Comparison of ENCODE assay signal across 25 mouse cellular contexts in the genomic region with DNA sequence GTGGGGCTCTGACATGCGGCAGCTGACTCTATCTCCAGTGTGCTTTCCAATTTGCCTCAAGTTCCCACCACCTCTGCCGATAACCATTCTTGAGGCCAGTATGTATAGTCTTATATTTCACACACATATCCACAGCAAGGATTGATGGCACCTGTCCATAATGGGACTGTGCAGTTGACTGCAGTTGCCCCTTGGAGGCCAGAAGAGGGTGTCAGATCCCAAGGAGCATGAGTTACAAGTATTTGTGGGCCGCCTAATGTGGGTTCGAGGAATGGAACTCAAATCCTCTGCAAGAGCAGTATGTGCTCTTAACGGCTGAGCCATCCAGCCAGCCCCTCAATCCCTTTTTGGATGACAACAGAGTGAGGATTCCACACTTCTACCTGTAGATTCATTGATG.
DNase-seq lines count a peak whose midpoint lies in the region; ATAC-seq and TF ChIP-seq lines count a peak whose summit lies in the region.
"Had no signal": no experiment of that assay in that cellular context is flagged by ENCODE, and none has a peak within 500 bp of the region (broad histone marks: within the 10 kb centered on the region; RNA-seq: fewer than 3 reads in every experiment).

No protein-coding gene starts in this region.

- H3K27me3 ChIP-seq in intestine, postnatal 0 days (replicated peaks; ENCODE audit: control insufficient read depth, insufficient read depth, low read length) = no peaks in the 10 kb centered on the region
- no peaks in the 10 kb centered on the region for H3K27me3 ChIP-seq in intestine, embryonic 16.5 days (replicated peaks; ENCODE audit: control insufficient read depth, insufficient read depth, low read length)
- no peaks in the 10 kb centered on the region for H3K27me3 ChIP-seq in liver, postnatal 0 days (ENCODE audit: insufficient read depth, low read length)
- no peaks in the 10 kb centered on the region; the same call in 1 of the 2 replicates for H3K27me3 ChIP-seq in liver, embryonic 12.5 days (replicated peaks)
- no peaks in the 10 kb centered on the region for H3K27me3 ChIP-seq in midbrain, postnatal 0 days (ENCODE audit: insufficient read depth, low read length)
- no peaks in the 10 kb centered on the region for H3K27me3 ChIP-seq in midbrain, embryonic 14.5 days (ENCODE audit: control insufficient read depth, insufficient read depth, low read length)
- H3K27me3 ChIP-seq in stomach, postnatal 0 days (ENCODE audit: control insufficient read depth, insufficient read depth, low read length) = no peaks in the 10 kb centered on the region
- H3K27me3 ChIP-seq in forebrain, embryonic 14.5 days (replicated peaks; ENCODE audit: control insufficient read depth, insufficient read depth, low read length) = no peaks in the 10 kb centered on the region
- H3K27me3 ChIP-seq: forebrain, embryonic 13.5 days; hindbrain, embryonic 13.5 days had no signal

- H3K9me3 ChIP-seq in intestine, postnatal 0 days (ENCODE audit: control insufficient read depth) = no peaks in the 10 kb centered on the region
- no peaks in the 10 kb centered on the region for H3K9me3 ChIP-seq in intestine, embryonic 16.5 days (ENCODE audit: control insufficient read depth, low read length)
- H3K9me3 ChIP-seq in liver, postnatal 0 days (ENCODE audit: low read length) = no peaks in the 10 kb centered on the region
- no peaks in the 10 kb centered on the region for H3K9me3 ChIP-seq in liver, embryonic 12.5 days (replicated peaks)
- no peaks in the 10 kb centered on the region for H3K9me3 ChIP-seq in midbrain, postnatal 0 days (ENCODE audit: low read length)
- no peaks in the 10 kb centered on the region for H3K9me3 ChIP-seq in midbrain, embryonic 14.5 days (ENCODE audit: control insufficient read depth, low read length)
- no peaks in the 10 kb centered on the region for H3K9me3 ChIP-seq in stomach, postnatal 0 days (ENCODE audit: control insufficient read depth, low read length)
- H3K9me3 ChIP-seq in forebrain, embryonic 14.5 days (replicated peaks; ENCODE audit: control insufficient read depth, low read length) = no peaks in the 10 kb centered on the region
- H3K9me3 ChIP-seq: forebrain, embryonic 10.5 days; forebrain, embryonic 13.5 days; hindbrain, embryonic 10.5 days; hindbrain, embryonic 13.5 days had no signal

- ATAC-seq in intestine, postnatal 0 days = no peak
- ATAC-seq in intestine, embryonic 16.5 days = no peak
- no peak for ATAC-seq in liver, postnatal 0 days
- ATAC-seq in liver, embryonic 12.5 days = no peak
- ATAC-seq in midbrain, postnatal 0 days (ENCODE audit: low FRiP score) = no peak
- ATAC-seq in midbrain, embryonic 14.5 days (ENCODE audit: low FRiP score, low TSS enrichment) = no peak
- ATAC-seq in stomach, postnatal 0 days (ENCODE audit: low FRiP score, low TSS enrichment) = no peak
- ATAC-seq in forebrain, embryonic 14.5 days = no peak
- ATAC-seq: activated CD4-positive, CD25-positive, alpha-beta regulatory T cell, adult 4 months; CD4-positive, CD25-positive, alpha-beta regulatory T cell, adult 4 months; forebrain, embryonic 13.5 days; forebrain, postnatal 0 days; hindbrain, embryonic 16.5 days had no signal

- peak; percentile 16; the same call in 1 of the 2 replicates for TF ChIP-seq CTCF in intestine, postnatal 0 days (IDR thresholded peaks at IDR 0.05; ENCODE audit: low read depth)
- peak; percentile 39 for TF ChIP-seq CTCF in liver, postnatal 0 days (IDR thresholded peaks at IDR 0.05; ENCODE audit: low read depth)
- TF ChIP-seq CTCF in midbrain, postnatal 0 days (IDR thresholded peaks at IDR 0.05) = peak; percentile 7; the same call in 1 of the 2 replicates
- TF ChIP-seq CTCF in stomach, postnatal 0 days (IDR thresholded peaks at IDR 0.05; ENCODE audit: low read depth) = peak; percentile 32

- H3K4me1 ChIP-seq in intestine, postnatal 0 days (replicated peaks; ENCODE audit: control insufficient read depth, insufficient read depth, low read length) = no peaks in the 10 kb centered on the region
- no peaks in the 10 kb centered on the region for H3K4me1 ChIP-seq in intestine, embryonic 16.5 days (ENCODE audit: control insufficient read depth, insufficient read depth, low read length)
- peaks cover 29% of the 10 kb centered on the region for H3K4me1 ChIP-seq in liver, postnatal 0 days (ENCODE audit: insufficient read depth)
- peaks cover 4% of the 10 kb centered on the region for H3K4me1 ChIP-seq in liver, embryonic 12.5 days
- H3K4me1 ChIP-seq in midbrain, postnatal 0 days (ENCODE audit: insufficient read depth, low read length) = peaks cover 14% of the 10 kb centered on the region
- H3K4me1 ChIP-seq in midbrain, embryonic 14.5 days (ENCODE audit: control insufficient read depth, insufficient read depth, low read length) = peaks cover 10% of the 10 kb centered on the region
- no peaks in the 10 kb centered on the region; the same call in 1 of the 2 replicates for H3K4me1 ChIP-seq in stomach, postnatal 0 days (replicated peaks; ENCODE audit: control insufficient read depth, insufficient read depth)
- H3K4me1 ChIP-seq in forebrain, embryonic 14.5 days (ENCODE audit: control insufficient read depth, insufficient read depth, low read length) = peaks cover 6% of the 10 kb centered on the region; the same call in 1 of the 2 replicates

- H3K9ac ChIP-seq in intestine, postnatal 0 days (ENCODE audit: low read depth, low read length) = no peak overlapping the region
- no peak overlapping the region for H3K9ac ChIP-seq in intestine, embryonic 16.5 days (ENCODE audit: low read depth, low read length)
- H3K9ac ChIP-seq in liver, postnatal 0 days (replicated peaks) = no peak overlapping the region
- no peak overlapping the region for H3K9ac ChIP-seq in liver, embryonic 12.5 days
- no peak overlapping the region for H3K9ac ChIP-seq in midbrain, postnatal 0 days (replicated peaks; ENCODE audit: low read length, poor library complexity, severe bottlenecking)
- H3K9ac ChIP-seq in midbrain, embryonic 14.5 days (replicated peaks; ENCODE audit: low read length) = no peak overlapping the region
- H3K9ac ChIP-seq in stomach, postnatal 0 days (ENCODE audit: low read length) = no peak overlapping the region
- no peak overlapping the region for H3K9ac ChIP-seq in forebrain, embryonic 14.5 days (ENCODE audit: low read length)
- H3K9ac ChIP-seq: forebrain, embryonic 13.5 days; forebrain, postnatal 0 days; hindbrain, embryonic 13.5 days had no signal

- TF ChIP-seq EP300 in liver, postnatal 0 days (IDR thresholded peaks at IDR 0.05; ENCODE audit: low read depth) = no peak
- no peak for TF ChIP-seq EP300 in stomach, postnatal 0 days (optimal IDR thresholded peaks at IDR 0.05)

- 86% methylated on average over 5 of the region's 5 CpGs for WGBS in intestine, postnatal 0 days
- 78% methylated on average over 5 of the region's 5 CpGs for WGBS in intestine, embryonic 16.5 days
- WGBS in liver, postnatal 0 days (ENCODE audit: insufficient replicate concordance) = 76% methylated on average over 5 of the region's 5 CpGs
- 66% methylated on average over 5 of the region's 5 CpGs for WGBS in liver, embryonic 12.5 days (ENCODE audit: insufficient replicate concordance)
- 91% methylated on average over 5 of the region's 5 CpGs for WGBS in midbrain, postnatal 0 days
- WGBS in midbrain, embryonic 14.5 days = 89% methylated on average over 5 of the region's 5 CpGs
- 76% methylated on average over 5 of the region's 5 CpGs for WGBS in stomach, postnatal 0 days
- 88% methylated on average over 5 of the region's 5 CpGs for WGBS in forebrain, embryonic 14.5 days

- no peak overlapping the region for H3K4me3 ChIP-seq in intestine, postnatal 0 days (ENCODE audit: low read depth, low read length)
- H3K4me3 ChIP-seq in intestine, embryonic 16.5 days (ENCODE audit: low read length) = no peak overlapping the region
- H3K4me3 ChIP-seq in liver, postnatal 0 days (ENCODE audit: low read depth, low read length) = no peak overlapping the region
- H3K4me3 ChIP-seq in liver, embryonic 12.5 days = no peak overlapping the region
- H3K4me3 ChIP-seq in midbrain, postnatal 0 days (ENCODE audit: low read depth, low read length) = no peak overlapping the region
- no peak overlapping the region for H3K4me3 ChIP-seq in midbrain, embryonic 14.5 days (replicated peaks; ENCODE audit: low read depth, low read length)
- H3K4me3 ChIP-seq in stomach, postnatal 0 days (ENCODE audit: low read depth, low read length) = no peak overlapping the region
- no peak overlapping the region for H3K4me3 ChIP-seq in forebrain, embryonic 14.5 days (ENCODE audit: low read depth, low read length)
- H3K4me3 ChIP-seq: forebrain, embryonic 10.5 days; forebrain, embryonic 13.5 days; hindbrain, embryonic 10.5 days; hindbrain, embryonic 13.5 days had no signal

- DNase-seq in liver, postnatal 0 days = no peak
- no peak for DNase-seq in midbrain, postnatal 0 days (ENCODE audit: low spot score)
- no peak for DNase-seq in midbrain, embryonic 14.5 days
- DNase-seq in stomach, postnatal 0 days (ENCODE audit: low spot score) = no peak
- no peak for DNase-seq in forebrain, embryonic 14.5 days (ENCODE audit: low spot score)
- DNase-seq: adrenal gland, adult 8-10 months; adrenal gland, postnatal 25 days; cerebellum, adult 11-12 months; cerebellum, adult 9-10 months; cerebellum, postnatal 14 days; forebrain, postnatal 0 days; gastrocnemius, postnatal 10 days; gastrocnemius, postnatal 36 days; heart, postnatal 36 days had no signal

- no peak overlapping the region for H3K4me2 ChIP-seq in intestine, postnatal 0 days (replicated peaks; ENCODE audit: low read depth)
- no peak overlapping the region for H3K4me2 ChIP-seq in intestine, embryonic 16.5 days (ENCODE audit: low read depth, low read length)
- H3K4me2 ChIP-seq in liver, postnatal 0 days (ENCODE audit: low read depth, low read length) = no peak overlapping the region
- no peak overlapping the region for H3K4me2 ChIP-seq in liver, embryonic 12.5 days
- no peak overlapping the region for H3K4me2 ChIP-seq in midbrain, postnatal 0 days (ENCODE audit: low read depth, low read length, poor library complexity, severe bottlenecking)
- H3K4me2 ChIP-seq in midbrain, embryonic 14.5 days (ENCODE audit: low read length) = no peak overlapping the region
- no peak overlapping the region for H3K4me2 ChIP-seq in stomach, postnatal 0 days (replicated peaks; ENCODE audit: low read depth)
- no peak overlapping the region for H3K4me2 ChIP-seq in forebrain, embryonic 14.5 days (ENCODE audit: low read length)
- H3K4me2 ChIP-seq: forebrain, embryonic 13.5 days; heart, embryonic 11.5 days; hindbrain, embryonic 13.5 days had no signal

- H3K27ac ChIP-seq in intestine, postnatal 0 days (ENCODE audit: low read depth, low read length) = no peak overlapping the region
- no peak overlapping the region for H3K27ac ChIP-seq in intestine, embryonic 16.5 days (ENCODE audit: low read length)
- no peak overlapping the region for H3K27ac ChIP-seq in liver, postnatal 0 days (ENCODE audit: low read depth)
- no peak overlapping the region for H3K27ac ChIP-seq in liver, embryonic 12.5 days
- H3K27ac ChIP-seq in midbrain, postnatal 0 days (ENCODE audit: low read depth, low read length) = no peak overlapping the region
- H3K27ac ChIP-seq in midbrain, embryonic 14.5 days (replicated peaks; ENCODE audit: low read depth, low read length) = no peak overlapping the region
- no peak overlapping the region for H3K27ac ChIP-seq in stomach, postnatal 0 days (replicated peaks)
- H3K27ac ChIP-seq in forebrain, embryonic 14.5 days (ENCODE audit: low read depth, low read length) = no peak overlapping the region
- H3K27ac ChIP-seq: forebrain, embryonic 10.5 days; forebrain, embryonic 13.5 days; hindbrain, embryonic 10.5 days; hindbrain, embryonic 13.5 days had no signal

- no peaks in the 10 kb centered on the region for H3K36me3 ChIP-seq in intestine, postnatal 0 days (ENCODE audit: control insufficient read depth, insufficient read depth)
- no peaks in the 10 kb centered on the region for H3K36me3 ChIP-seq in intestine, embryonic 16.5 days (ENCODE audit: control insufficient read depth, insufficient read depth, low read length)
- no peaks in the 10 kb centered on the region for H3K36me3 ChIP-seq in liver, postnatal 0 days (replicated peaks; ENCODE audit: insufficient read depth, low read length)
- no peaks in the 10 kb centered on the region for H3K36me3 ChIP-seq in liver, embryonic 12.5 days
- no peaks in the 10 kb centered on the region for H3K36me3 ChIP-seq in midbrain, postnatal 0 days (ENCODE audit: insufficient read depth, low read length)
- no peaks in the 10 kb centered on the region for H3K36me3 ChIP-seq in midbrain, embryonic 14.5 days (ENCODE audit: control insufficient read depth, insufficient read depth, low read length)
- no peaks in the 10 kb centered on the region for H3K36me3 ChIP-seq in stomach, postnatal 0 days (ENCODE audit: control insufficient read depth, insufficient read depth, low read length)
- H3K36me3 ChIP-seq in forebrain, embryonic 14.5 days (ENCODE audit: control insufficient read depth, insufficient read depth, low read length) = no peaks in the 10 kb centered on the region
- H3K36me3 ChIP-seq: forebrain, embryonic 10.5 days; hindbrain, embryonic 10.5 days; hindbrain, embryonic 13.5 days had no signal
